8 mouse cellular contexts compared by ENCODE assay signal in the genomic region with DNA sequence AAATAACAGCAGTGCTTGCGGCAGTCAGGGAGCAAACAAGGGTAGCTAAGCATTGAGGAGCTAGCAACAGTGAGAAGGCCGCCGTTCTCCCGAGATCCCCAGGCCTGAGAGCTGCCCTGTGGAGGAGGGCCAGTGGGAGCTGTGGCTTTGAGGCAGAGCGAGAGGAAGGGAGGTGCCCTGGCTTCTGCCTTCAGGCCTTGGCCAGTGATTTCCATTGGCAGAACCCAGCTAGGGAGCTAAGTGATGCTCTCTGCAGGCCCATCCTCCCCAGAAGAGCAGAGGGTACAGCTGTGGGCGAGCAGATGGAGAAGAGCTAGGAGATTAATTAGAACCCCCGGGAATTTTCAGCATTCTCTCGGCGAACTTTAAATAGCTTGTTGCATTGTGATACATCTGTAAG. TPM values are rescaled to one million over a fixed set of nuclear protein-coding genes. Genes with fewer than 3 reads are reported as not detected.
DNase-seq lines count a peak whose midpoint lies in the region; ATAC-seq and TF ChIP-seq lines count a peak whose summit lies in the region.

No protein-coding gene starts in this region.

- H3K4me1 ChIP-seq in intestine, embryonic 16.5 days (ENCODE audit: control insufficient read depth, insufficient read depth, low read length) = peaks cover 32% of the 10 kb centered on the region

- no peak overlapping the region for H3K9ac ChIP-seq in intestine, embryonic 16.5 days (ENCODE audit: low read depth, low read length)

- no peak for ATAC-seq in intestine, embryonic 16.5 days

- no peak overlapping the region for H3ac ChIP-seq in myocyte (ENCODE audit: control insufficient read depth, insufficient read length)

- no peaks in the 10 kb centered on the region for H3K36me3 ChIP-seq in myocyte (ENCODE audit: control insufficient read depth, insufficient read depth)
- no peaks in the 10 kb centered on the region for H3K36me3 ChIP-seq in intestine, embryonic 16.5 days (ENCODE audit: control insufficient read depth, insufficient read depth, low read length)

- no peaks in the 10 kb centered on the region for H3K79me2 ChIP-seq in myocyte (ENCODE audit: control insufficient read depth, insufficient read depth)

- TF ChIP-seq POLR2A in myocyte (IDR thresholded peaks at IDR 0.05; ENCODE audit: insufficient read length, low read depth) = no peak

- no peak overlapping the region for H3K4me3 ChIP-seq in myocyte
- no peak overlapping the region for H3K4me3 ChIP-seq in intestine, embryonic 16.5 days (ENCODE audit: low read length)

- peak overlapping the region; percentile 24 for H3K4me2 ChIP-seq in myocyte (ENCODE audit: low read depth)
- no peak overlapping the region for H3K4me2 ChIP-seq in intestine, embryonic 16.5 days (ENCODE audit: low read depth, low read length)

- peak; percentile 50 to 56 for DNase-seq in layer of hippocampus, adult 8-10 months (ENCODE audit: low spot score in 2 of 2)
- DNase-seq in layer of hippocampus, adult 11-12 months (ENCODE audit: low spot score) = no peak
- peak; percentile 53 to 74 for DNase-seq in cerebellum, postnatal 10 days
- DNase-seq in gastrocnemius, postnatal 4 days (ENCODE audit: low spot score in 2 of 2) = peak; percentile 22 to 23
- DNase-seq in kidney, postnatal 25 days = peak; percentile 29 to 64
- no peak for DNase-seq in thymus, postnatal 14 days

- no peak overlapping the region for H3K27ac ChIP-seq in intestine, embryonic 16.5 days (ENCODE audit: low read length)

- H3K27me3 ChIP-seq in myocyte (ENCODE audit: control insufficient read depth, insufficient read depth, insufficient read length) = no peaks in the 10 kb centered on the region
- H3K27me3 ChIP-seq in intestine, embryonic 16.5 days (replicated peaks; ENCODE audit: control insufficient read depth, insufficient read depth, low read length) = no peaks in the 10 kb centered on the region

- WGBS in intestine, embryonic 16.5 days = 55% methylated on average over 9 of the region's 9 CpGs

- H3K9me3 ChIP-seq in intestine, embryonic 16.5 days (ENCODE audit: control insufficient read depth, low read length) = no peaks in the 10 kb centered on the region

TF ChIP-seq in myocyte, 11 proteins besides CTCF, POLR2A, EP300 and RAD21:
- TF ChIP-seq MYOG (IDR thresholded peaks at IDR 0.05; ENCODE audit: control insufficient read depth in 1 of 3, insufficient read depth in 1 of 3, insufficient read length in 2 of 3, low read depth in 2 of 3) = peak in 1 of 3 experiments; percentile 29
- TF ChIP-seq TCF3 (IDR thresholded peaks at IDR 0.05; ENCODE audit: insufficient read length, low read depth) = no peak
- TF ChIP-seq E2F4 (IDR thresholded peaks at IDR 0.05; ENCODE audit: insufficient read depth) = no peak
- TF ChIP-seq REST (IDR thresholded peaks at IDR 0.05; ENCODE audit: insufficient read depth, insufficient read length) = no peak
- no peak for TF ChIP-seq TCF12 (IDR thresholded peaks at IDR 0.05; ENCODE audit: insufficient read depth, poor library complexity, severe bottlenecking)
- no peak for TF ChIP-seq MAX (IDR thresholded peaks at IDR 0.05; ENCODE audit: low read depth)
- TF ChIP-seq CEBPB (IDR thresholded peaks at IDR 0.05; ENCODE audit: insufficient read depth, poor library complexity, severe bottlenecking) = no peak
- no peak for TF ChIP-seq SRF (IDR thresholded peaks at IDR 0.05; ENCODE audit: control insufficient read depth, insufficient read length, low read depth)
- TF ChIP-seq MYOD1 (IDR thresholded peaks at IDR 0.05; ENCODE audit: control insufficient read depth in 1 of 3, insufficient read length in 2 of 3, low read depth in 2 of 3) = no peak

RNA-seq across cellular contexts. Expression of gene Myo6, which starts 8.8 kb away (rescaled TPM):
- total RNA-seq in layer of hippocampus, adult 8-10 months (2022) = 100 to 1,000 TPM in 2 of 4 experiments, 10 to 100 TPM in 2; 84.7 to 105 (median 97.0) TPM
- 10 to 100 TPM; 19.3 to 23.4 TPM for total RNA-seq in gastrocnemius, postnatal 4 days (2021)
- polyA plus RNA-seq in myocyte (2012; fragmentation: generic; extraction: Trizol) = 4.1 TPM
- 72.7 and 77.2 TPM in 2 replicates for polyA plus RNA-seq in intestine, embryonic 16.5 days (2015; fragmentation: Nextera tagmentation; extraction: Ambion mirVana)

Comparison
In these comparisons a context has a peak if more than half of its experiments do, and no peak if none do; other contexts are left out.
1. DNase-seq: peak in layer of hippocampus, adult 8-10 months (2 of 2), cerebellum, postnatal 10 days (2 of 2), gastrocnemius, postnatal 4 days (2 of 2) and kidney, postnatal 25 days (2 of 2); none in layer of hippocampus, adult 11-12 months (single experiment) and thymus, postnatal 14 days (single experiment).